Mouse (Mus musculus) embryonic fibroblast, embryonic 13.5 days (primary cell): ENCODE data around the gene Ugt1a8.

ENCODE experiments used
- CTCF ChIP-seq: IDR thresholded peaks from 2 replicates; pipeline ENCODE4 v1.5.1; 2011; ENCODE audit warnings: mild to moderate bottlenecking, control low read depth, low read length, moderate library complexity, borderline replicate concordance; ENCODE audit not compliant: insufficient read depth
- POLR2A ChIP-seq: IDR thresholded peaks from 2 replicates; pipeline ENCODE4 v1.6.1; 2011; ENCODE audit warnings: low read depth, mild to moderate bottlenecking, control low read depth, low read length, moderate library complexity

DNA sequence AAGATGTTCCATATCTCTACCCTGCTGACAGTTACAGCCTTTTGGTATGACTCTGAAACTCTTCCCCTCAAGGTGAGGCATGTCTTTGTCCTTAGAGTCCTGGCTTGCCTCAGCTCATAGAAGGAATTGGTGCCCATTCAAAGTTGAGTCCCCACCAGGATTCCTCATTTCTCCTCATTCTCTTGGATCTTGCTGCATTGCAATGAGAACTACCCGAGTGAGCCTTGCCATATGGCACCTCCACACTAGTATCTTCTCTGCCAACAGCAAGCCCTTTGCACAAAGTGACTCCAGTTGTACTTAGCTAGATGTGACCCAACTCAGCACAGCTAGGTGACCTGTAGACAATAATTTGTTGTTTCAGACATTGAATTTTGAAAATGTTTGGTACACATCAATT is 136.0 kb downstream of the Ugt1a8 start:
- TF ChIP-seq CTCF (no peak), POLR2A (no peak)
